Mouse (Mus musculus) macrophage (primary cell): Measurements from ENCODE around the gene Rnf19b. TPM values are rescaled to one million over a fixed set of nuclear protein-coding genes. Genes with fewer than 3 reads are reported as not detected.

Experiments used
- H3K27ac ChIP-seq: fragments of 350-480 bp; formaldehyde crosslinking; 2 replicates; pipeline ENCODE4 v1.9.0; 2021
- H3K36me3 ChIP-seq: fragments of 350-480 bp; formaldehyde crosslinking; 2 replicates; pipeline ENCODE4 v1.9.0; 2021; ENCODE audit errors: inconsistent target
- H3K4me3 ChIP-seq: fragments of 350-480 bp; formaldehyde crosslinking; 2 replicates; pipeline ENCODE4 v1.9.0; 2021; ENCODE audit errors: inconsistent target
- H3K79me2 ChIP-seq: fragments of 350-480 bp; formaldehyde crosslinking; 2 replicates; pipeline ENCODE4 v1.9.0; 2021; ENCODE audit errors: inconsistent target
- WGBS: methylation state at CpG from one replicate; pipeline ENCODE4 v1.1.7; 2026; ENCODE audit warnings: inconsistent platforms; ENCODE audit not compliant: missing documents; 5-methylcytosine and 5-hydroxymethylcytosine counted together
- polyA plus RNA-seq: library from polyadenylated mRNA; stranded (reverse); fragments of 250-400 nt; gene quantifications from 3 replicates; pipeline ENCODE4 v1.2.4, GENCODE M21; 2018; ENCODE audit warnings: inconsistent platforms

The Rnf19b gene
- polyA plus RNA-seq, 1 experiment from 2014 or later, result 72.8 TPM

DNA sequence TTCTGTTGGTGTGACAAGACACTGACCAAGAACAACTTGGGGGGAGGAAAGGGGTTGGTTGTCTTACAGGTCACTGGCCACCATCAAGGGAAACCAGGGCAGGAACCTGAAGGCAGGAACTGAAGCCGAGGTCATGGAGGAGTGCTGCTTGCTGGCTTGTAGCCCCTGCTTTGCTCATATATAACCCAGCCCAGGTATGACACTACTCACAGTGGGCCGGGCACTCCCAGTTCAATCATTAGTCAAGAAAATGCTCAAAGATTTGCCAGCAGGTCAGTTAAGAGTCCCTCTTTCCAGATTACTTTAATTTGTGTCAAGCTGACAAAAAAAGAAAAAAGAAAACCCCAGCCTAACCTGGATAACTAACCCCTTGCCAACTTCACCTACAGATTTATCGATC lies 32.4 kb upstream of the Rnf19b start:
- 94% methylated on average over 3 of the region's 3 CpGs for WGBS
- no peaks in the 10 kb centered on the region for H3K36me3 ChIP-seq
- H3K79me2 ChIP-seq, result no peaks in the 10 kb centered on the region

DNA sequence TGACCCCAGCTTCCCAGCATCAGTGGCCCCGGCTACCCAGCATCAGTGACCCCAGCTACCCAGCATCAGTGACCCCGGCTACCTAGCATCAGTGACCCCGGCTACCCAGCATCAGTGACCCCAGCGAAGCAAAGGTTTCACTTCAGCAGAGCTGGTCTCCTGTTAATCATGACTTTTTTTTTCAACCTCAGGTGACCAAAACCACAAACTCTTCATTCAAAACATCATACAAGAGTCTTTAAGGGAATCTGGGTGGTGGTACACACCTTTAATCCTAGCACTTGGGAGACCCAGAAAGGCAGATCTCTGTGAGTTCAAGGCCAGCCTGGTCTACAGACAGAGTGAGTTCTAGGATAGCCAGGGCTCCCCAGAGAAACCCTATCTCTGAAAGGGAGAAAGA lies 27.3 kb upstream of the Rnf19b start:
- no peak overlapping the region for H3K27ac ChIP-seq
- H3K36me3 ChIP-seq, result no peaks in the 10 kb centered on the region
- no peak overlapping the region for H3K4me3 ChIP-seq
- 87% methylated on average over 4 of the region's 4 CpGs for WGBS
- H3K79me2 ChIP-seq, result no peaks in the 10 kb centered on the region

More for the DNA sequence above, 32.4 kb upstream of the Rnf19b start:
- Histone ChIP-seq H3K27ac (no peak overlapping the region), H3K4me3 (no peak overlapping the region)

GRCm38 (mm10) chr4:129031408-129031965 lies 26.6 kb upstream of the Rnf19b start:
- Histone ChIP-seq H3K4me3 (no peak overlapping the region), H3K36me3 (no peaks in the 10 kb centered on the region), H3K27ac (peak overlapping the region; percentile 92), H3K79me2 (no peaks in the 10 kb centered on the region)
- 69% methylated on average over 8 of the region's 8 CpGs for WGBS

- H3K4me3 ChIP-seq, result no peak overlapping the region
- no peaks in the 10 kb centered on the region for H3K79me2 ChIP-seq
- 4% methylated on average over 11 of the region's 11 CpGs for WGBS
- H3K36me3 ChIP-seq, result no peaks in the 10 kb centered on the region
- H3K27ac ChIP-seq, result peak overlapping the region; percentile 92
These were observed 25.7 kb upstream of the Rnf19b start for GRCm38 (mm10) chr4:129032133-129032962.

DNA sequence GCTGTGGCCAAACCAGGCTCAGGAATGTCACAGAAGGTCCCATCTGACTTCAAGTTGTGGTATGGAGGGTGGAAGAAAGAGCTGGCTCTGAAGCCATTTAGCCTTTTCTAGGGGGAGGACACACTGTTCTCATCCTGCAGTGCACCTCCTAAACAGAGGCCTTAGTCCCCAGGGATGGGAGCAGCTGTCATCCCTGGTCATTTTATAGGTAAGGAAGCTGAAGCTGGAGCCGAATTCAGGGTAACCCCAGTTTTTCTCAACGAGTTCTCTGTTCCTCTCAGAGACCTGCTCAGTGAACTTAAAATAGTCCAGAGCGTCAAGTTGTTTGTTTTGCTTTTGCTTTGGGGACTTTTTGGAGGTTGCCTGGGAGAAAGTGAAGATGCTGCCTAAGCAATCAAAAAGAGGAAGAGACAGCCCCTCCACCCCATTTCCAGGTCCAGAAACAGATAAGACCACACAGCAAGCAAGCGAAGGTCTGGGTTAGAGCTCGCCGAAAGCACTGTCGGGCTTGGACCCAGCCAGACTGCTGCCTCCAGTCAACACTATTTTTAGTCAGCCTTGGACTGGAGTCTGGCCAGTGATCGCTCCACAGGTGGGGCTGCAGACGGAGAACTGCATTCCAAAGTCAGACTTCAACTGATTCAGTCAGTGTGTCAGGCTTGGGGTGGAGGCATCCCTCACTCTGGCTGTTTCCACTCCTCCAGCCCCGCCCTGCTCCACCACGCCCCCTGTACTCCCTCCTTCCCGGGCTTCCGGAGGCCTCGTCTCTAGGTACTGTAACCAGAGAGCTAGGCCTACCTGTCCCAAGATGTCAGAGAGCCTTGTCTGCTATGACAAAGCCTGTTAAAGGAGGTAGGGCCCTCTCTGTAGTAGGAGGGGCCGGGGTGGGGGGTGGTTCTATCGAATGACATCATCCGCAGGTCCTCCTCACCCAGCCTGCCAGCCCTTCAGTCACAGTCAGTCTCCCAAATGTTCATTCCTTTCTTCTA lies 24.8 kb upstream of the Rnf19b start:
- 9% methylated on average over 17 of the region's 17 CpGs for WGBS
- peak overlapping the region; percentile 92 for H3K27ac ChIP-seq
- no peaks in the 10 kb centered on the region for H3K79me2 ChIP-seq
- H3K36me3 ChIP-seq, result no peaks in the 10 kb centered on the region
- no peak overlapping the region; the same call in 1 of the 2 replicates for H3K4me3 ChIP-seq

- H3K79me2 ChIP-seq, result no peaks in the 10 kb centered on the region
- H3K36me3 ChIP-seq, result no peaks in the 10 kb centered on the region
- WGBS, result 83% methylated on average over 3 of the region's 3 CpGs
- no peak overlapping the region for H3K4me3 ChIP-seq
- peak overlapping the region; percentile 92 for H3K27ac ChIP-seq
These were observed 23.8 kb upstream of the Rnf19b start for GRCm38 (mm10) chr4:129034224-129034623.

GRCm38 (mm10) chr4:129034706-129035660 lies 23.1 kb upstream of the Rnf19b start:
- peak overlapping the region; percentile 71 for H3K27ac ChIP-seq
- no peaks in the 10 kb centered on the region for H3K79me2 ChIP-seq
- H3K36me3 ChIP-seq, result no peaks in the 10 kb centered on the region
- H3K4me3 ChIP-seq, result no peak overlapping the region
- 14% methylated on average over 13 of the region's 13 CpGs for WGBS

DNA sequence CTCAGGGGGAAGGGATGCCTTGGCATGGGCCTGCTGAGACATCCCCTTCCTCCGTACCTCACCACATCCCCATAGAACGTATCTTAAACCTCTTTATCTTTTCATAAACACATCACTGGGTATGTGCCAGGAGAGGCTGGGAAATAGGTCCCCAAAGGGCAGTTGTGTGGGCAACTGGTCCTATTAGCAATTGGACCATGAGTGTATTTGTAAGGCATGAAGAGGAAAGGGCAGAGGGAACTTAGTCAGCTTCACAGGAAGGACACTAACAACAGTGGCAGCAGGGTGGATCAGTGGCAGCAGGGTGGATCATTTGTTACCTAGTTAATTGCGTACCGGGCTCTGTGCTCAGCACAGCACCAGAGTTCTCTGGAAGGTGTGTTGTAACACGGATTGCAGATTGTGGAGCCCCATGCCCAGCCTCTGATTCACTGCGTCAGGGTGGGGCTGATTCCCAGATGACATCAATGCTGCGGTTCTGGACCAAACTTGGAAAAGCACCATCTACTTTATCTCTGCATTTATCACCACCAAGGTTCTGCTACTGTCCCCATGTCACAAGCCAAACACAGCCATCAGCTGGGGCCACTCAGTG lies 22.1 kb upstream of the Rnf19b start:
- 58% methylated on average over 7 of the region's 7 CpGs for WGBS
- Histone ChIP-seq H3K79me2 (no peaks in the 10 kb centered on the region), H3K36me3 (no peaks in the 10 kb centered on the region), H3K4me3 (no peak overlapping the region), H3K27ac (peak overlapping the region; percentile 71)

- Histone ChIP-seq H3K4me3 (no peak overlapping the region), H3K79me2 (no peaks in the 10 kb centered on the region), H3K27ac (no peak overlapping the region), H3K36me3 (no peaks in the 10 kb centered on the region)
- 46% methylated on average over 13 of the region's 15 CpGs for WGBS
These were observed 10.2 kb upstream of the Rnf19b start for GRCm38 (mm10) chr4:129047721-129048421.

DNA sequence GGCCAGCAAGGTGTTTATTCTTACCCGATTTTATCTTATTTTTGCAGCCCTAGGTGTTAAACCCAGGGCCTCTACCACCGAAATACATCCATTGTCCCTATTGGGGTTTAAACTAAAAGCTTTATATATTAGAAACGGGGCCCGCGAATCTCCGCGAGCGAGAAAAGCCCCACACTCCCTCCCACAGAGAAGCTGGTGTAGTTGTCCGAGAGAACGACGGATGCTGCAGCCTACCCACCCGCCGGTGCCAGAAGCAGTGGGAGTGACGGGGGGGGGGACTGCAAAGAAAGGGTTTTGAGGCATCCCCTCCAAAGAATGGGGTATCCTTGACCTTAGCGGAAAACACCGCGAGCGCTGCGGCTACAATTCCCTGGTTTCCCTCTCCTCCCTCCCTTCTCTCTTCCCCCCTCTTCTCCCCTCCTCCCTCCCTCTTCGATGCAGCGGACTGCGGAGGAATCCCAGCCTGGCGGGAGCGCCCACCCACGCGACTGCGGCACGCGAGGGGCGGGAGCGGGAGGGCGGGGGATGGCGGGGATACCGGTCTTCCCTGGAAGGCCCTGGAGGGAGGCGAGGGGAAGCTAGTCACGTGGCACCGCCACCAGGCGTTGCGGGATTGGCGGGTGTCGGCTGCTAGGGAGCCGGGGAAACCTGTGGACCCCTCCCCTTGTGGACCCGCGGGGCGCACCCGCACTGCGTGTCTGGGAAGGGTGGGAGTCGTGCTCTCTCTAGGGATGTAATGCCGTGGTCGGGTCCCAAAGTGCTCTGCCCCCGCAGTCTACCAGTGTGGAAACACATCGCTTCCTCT lies 9.4 kb upstream of the Rnf19b start:
- H3K4me3 ChIP-seq, result peak overlapping the region; percentile 33
- no peaks in the 10 kb centered on the region for H3K36me3 ChIP-seq
- H3K27ac ChIP-seq, result no peak overlapping the region
- 4% methylated on average over 52 of the region's 52 CpGs for WGBS
- no peaks in the 10 kb centered on the region for H3K79me2 ChIP-seq

- peak overlapping the region; percentile 33 for H3K4me3 ChIP-seq
- no peak overlapping the region for H3K27ac ChIP-seq
- H3K36me3 ChIP-seq, result no peaks in the 10 kb centered on the region
- no peaks in the 10 kb centered on the region for H3K79me2 ChIP-seq
- WGBS, result 14% methylated on average over 23 of the region's 23 CpGs
These were observed 8.6 kb upstream of the Rnf19b start for GRCm38 (mm10) chr4:129049306-129050011.

- Histone ChIP-seq H3K27ac (no peak overlapping the region), H3K79me2 (no peaks in the 10 kb centered on the region), H3K4me3 (no peak overlapping the region), H3K36me3 (no peaks in the 10 kb centered on the region)
- 88% methylated on average over 3 of the region's 4 CpGs for WGBS
These were observed 7.7 kb upstream of the Rnf19b start for GRCm38 (mm10) chr4:129050365-129050764.
